Mouse (Mus musculus): Measurements from ENCODE around the gene Hes5. TPM values are rescaled to one million over a fixed set of nuclear protein-coding genes. Genes with fewer than 3 reads are reported as not detected.

Gene Hes5
- polyA plus RNA-seq, 2 experiments = 0.77 to 1.6 TPM

DNA sequence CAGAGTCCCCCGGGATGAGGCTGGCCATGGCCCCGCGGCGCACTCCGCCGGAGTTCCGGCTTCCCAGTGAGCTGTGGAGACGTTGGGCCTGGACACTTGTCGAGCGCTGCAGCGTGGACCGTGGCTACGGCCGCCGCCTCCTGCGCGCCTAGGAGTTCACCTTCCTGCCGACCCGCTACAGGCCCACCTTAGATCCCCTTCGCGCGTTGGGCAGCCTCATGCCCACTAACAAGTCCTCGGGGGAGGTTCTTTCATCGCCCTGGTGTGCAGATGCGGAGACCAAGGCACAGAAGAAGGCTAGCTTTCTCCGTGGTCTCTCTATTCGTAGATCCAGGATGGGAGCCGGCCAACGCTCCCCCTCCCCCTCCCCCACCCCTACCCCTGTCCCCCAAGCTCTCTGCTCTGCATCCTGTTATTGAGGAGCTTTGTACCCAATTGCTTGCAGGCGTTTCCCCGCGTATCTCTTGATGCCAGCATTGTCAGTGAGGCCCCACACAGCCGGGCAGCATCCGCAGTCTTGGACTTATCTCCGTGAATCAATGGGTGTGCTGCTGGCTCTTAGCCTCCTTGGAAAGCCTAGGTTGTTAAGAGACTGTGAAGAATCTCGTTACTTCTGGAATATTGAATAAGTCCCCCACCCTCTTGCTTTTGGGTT is 4.0 kb downstream of the Hes5 start:
- no peak for TF ChIP-seq POLR2A (IDR thresholded peaks at IDR 0.05; ENCODE audit: borderline replicate concordance, extremely low read depth, insufficient read depth, insufficient read length)
- DNase-seq (ENCODE audit: low spot score) (no peak), ATAC-seq (ENCODE audit: low FRiP score, low read depth) (no peak)
- Histone ChIP-seq H3K27ac (replicated peaks; ENCODE audit: low read depth, low read length) (peak overlapping the region; percentile 82), H3K9ac (ENCODE audit: low read depth, low read length, severe bottlenecking) (peak overlapping the region; percentile 83), H3K9me3 (ENCODE audit: control insufficient read depth, low read length) (no peaks in the 10 kb centered on the region), H3K27me3 (ENCODE audit: control insufficient read depth, insufficient read depth, low read length) (peaks cover 36% of the 10 kb centered on the region), H3K4me2 (replicated peaks; ENCODE audit: low read depth, low read length, severe bottlenecking) (peak overlapping the region; percentile 73), H3K4me1 (ENCODE audit: control insufficient read depth, insufficient read depth, low read length) (peaks cover 25% of the 10 kb centered on the region), H3K4me3 (replicated peaks; ENCODE audit: low read length) (peak overlapping the region; percentile 80), H3K36me3 (ENCODE audit: control insufficient read depth, insufficient read depth, low read length) (peaks cover 13% of the 10 kb centered on the region)
- WGBS = 3% methylated on average over 27 of the region's 36 CpGs

DNA sequence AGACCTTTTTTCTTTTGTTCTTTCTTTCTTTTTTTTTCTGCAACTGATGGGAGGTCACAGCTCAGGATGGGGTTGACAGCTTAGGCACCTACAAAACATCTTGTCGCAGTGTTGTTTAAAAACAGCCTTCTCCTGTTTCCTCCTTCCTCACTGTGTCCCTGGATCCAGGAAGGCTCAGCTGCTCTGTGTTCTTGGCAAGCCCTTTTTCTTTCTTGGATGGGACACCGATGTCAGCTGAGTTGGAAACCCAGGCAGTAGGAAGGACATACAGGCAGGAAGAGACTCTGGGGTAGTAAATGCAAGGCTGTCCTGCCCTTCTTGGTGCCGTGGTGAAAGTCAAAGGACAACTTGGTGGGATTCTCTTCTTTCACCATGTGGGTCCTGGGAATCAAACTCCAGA is 5.1 kb downstream of the Hes5 start:
- ATAC-seq (ENCODE audit: low FRiP score, low read depth) = no peak
- WGBS = 77% methylated on average over 3 of the region's 3 CpGs

DNA sequence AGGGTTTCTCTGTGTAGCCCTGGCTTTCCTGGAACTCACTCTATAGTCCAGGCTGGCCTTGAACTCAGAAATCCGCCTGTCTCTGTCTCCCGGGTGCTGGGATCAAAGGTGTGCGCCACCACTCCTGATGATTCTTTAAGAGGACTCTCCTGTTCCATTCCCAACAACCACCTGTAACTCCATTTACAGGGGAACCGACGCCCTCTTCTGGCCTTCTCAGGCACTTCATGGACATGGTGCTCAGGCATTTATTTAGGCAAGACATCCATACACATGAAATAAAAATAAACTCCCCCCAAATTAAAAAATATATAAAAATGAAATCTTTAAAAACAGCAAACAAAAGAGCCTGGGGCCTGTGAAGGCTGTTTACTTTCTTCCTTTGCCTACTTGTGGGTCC is 6.5 kb downstream of the Hes5 start:
- no peak for DNase-seq (ENCODE audit: low spot score)
- 65% methylated on average over 5 of the region's 5 CpGs for WGBS
- no peak overlapping the region for H3K27ac ChIP-seq (replicated peaks; ENCODE audit: low read depth, low read length)
- no peak overlapping the region for H3K4me3 ChIP-seq (replicated peaks; ENCODE audit: low read length)
- no peak overlapping the region for H3K9ac ChIP-seq (ENCODE audit: low read depth, low read length, severe bottlenecking)
- no peaks in the 10 kb centered on the region for H3K9me3 ChIP-seq (ENCODE audit: control insufficient read depth, low read length)
- no peak for ATAC-seq (ENCODE audit: low FRiP score, low read depth)
- TF ChIP-seq POLR2A (IDR thresholded peaks at IDR 0.05; ENCODE audit: borderline replicate concordance, extremely low read depth, insufficient read depth, insufficient read length) = no peak
- H3K4me2 ChIP-seq (replicated peaks; ENCODE audit: low read depth, low read length, severe bottlenecking) = no peak overlapping the region
- peaks cover 4% of the 10 kb centered on the region; the same call in 1 of the 2 replicates for H3K4me1 ChIP-seq (ENCODE audit: control insufficient read depth, insufficient read depth, low read length)
- peaks cover 38% of the 10 kb centered on the region for H3K36me3 ChIP-seq (ENCODE audit: control insufficient read depth, insufficient read depth, low read length)
- H3K27me3 ChIP-seq (ENCODE audit: control insufficient read depth, insufficient read depth, low read length) = peaks cover 12% of the 10 kb centered on the region

More for the DNA sequence above, 5.1 kb downstream of the Hes5 start:
- TF ChIP-seq POLR2A (IDR thresholded peaks at IDR 0.05; ENCODE audit: borderline replicate concordance, extremely low read depth, insufficient read depth, insufficient read length) = no peak
- no peak overlapping the region for H3K4me2 ChIP-seq (replicated peaks; ENCODE audit: low read depth, low read length, severe bottlenecking)
- peaks cover 14% of the 10 kb centered on the region; the same call in 1 of the 2 replicates for H3K4me1 ChIP-seq (ENCODE audit: control insufficient read depth, insufficient read depth, low read length)
- H3K36me3 ChIP-seq (ENCODE audit: control insufficient read depth, insufficient read depth, low read length) = peaks cover 25% of the 10 kb centered on the region
- H3K9ac ChIP-seq (ENCODE audit: low read depth, low read length, severe bottlenecking) = no peak overlapping the region
- peaks cover 25% of the 10 kb centered on the region for H3K27me3 ChIP-seq (ENCODE audit: control insufficient read depth, insufficient read depth, low read length)
- no peak overlapping the region for H3K4me3 ChIP-seq (replicated peaks; ENCODE audit: low read length)
- H3K9me3 ChIP-seq (ENCODE audit: control insufficient read depth, low read length) = no peaks in the 10 kb centered on the region
- no peak overlapping the region for H3K27ac ChIP-seq (replicated peaks; ENCODE audit: low read depth, low read length)
- DNase-seq (ENCODE audit: low spot score) = no peak

- TF ChIP-seq POLR2A (IDR thresholded peaks at IDR 0.05; ENCODE audit: borderline replicate concordance, extremely low read depth, insufficient read depth, insufficient read length) = no peak
- WGBS = 94% methylated on average over 12 of the region's 12 CpGs
- Histone ChIP-seq H3K36me3 (ENCODE audit: control insufficient read depth, insufficient read depth, low read length) (peaks cover 84% of the 10 kb centered on the region), H3K27me3 (ENCODE audit: control insufficient read depth, insufficient read depth, low read length) (no peaks in the 10 kb centered on the region), H3K4me3 (replicated peaks; ENCODE audit: low read length) (no peak overlapping the region), H3K9ac (ENCODE audit: low read depth, low read length, severe bottlenecking) (no peak overlapping the region), H3K9me3 (ENCODE audit: control insufficient read depth, low read length) (no peaks in the 10 kb centered on the region), H3K27ac (replicated peaks; ENCODE audit: low read depth, low read length) (no peak overlapping the region), H3K4me1 (ENCODE audit: control insufficient read depth, insufficient read depth, low read length) (no peaks in the 10 kb centered on the region), H3K4me2 (replicated peaks; ENCODE audit: low read depth, low read length, severe bottlenecking) (no peak overlapping the region)
- ATAC-seq (ENCODE audit: low FRiP score, low read depth) (no peak), DNase-seq (ENCODE audit: low spot score) (no peak)
Measured at GRCm38 (mm10) chr4:154972546-154972945, 11.8 kb downstream of the Hes5 start.

- H3K27ac ChIP-seq (replicated peaks; ENCODE audit: low read depth, low read length) = no peak overlapping the region
- no peaks in the 10 kb centered on the region for H3K9me3 ChIP-seq (ENCODE audit: control insufficient read depth, low read length)
- H3K4me1 ChIP-seq (ENCODE audit: control insufficient read depth, insufficient read depth, low read length) = no peaks in the 10 kb centered on the region
- DNase-seq (ENCODE audit: low spot score) (no peak), ATAC-seq (ENCODE audit: low FRiP score, low read depth) (no peak)
- no peaks in the 10 kb centered on the region for H3K27me3 ChIP-seq (ENCODE audit: control insufficient read depth, insufficient read depth, low read length)
- no peak overlapping the region for H3K9ac ChIP-seq (ENCODE audit: low read depth, low read length, severe bottlenecking)
- no peak overlapping the region for H3K4me2 ChIP-seq (replicated peaks; ENCODE audit: low read depth, low read length, severe bottlenecking)
- 89% methylated on average over 11 of the region's 11 CpGs for WGBS
- peaks cover 100% of the 10 kb centered on the region for H3K36me3 ChIP-seq (ENCODE audit: control insufficient read depth, insufficient read depth, low read length)
- no peak overlapping the region for H3K4me3 ChIP-seq (replicated peaks; ENCODE audit: low read length)
- no peak for TF ChIP-seq POLR2A (IDR thresholded peaks at IDR 0.05; ENCODE audit: borderline replicate concordance, extremely low read depth, insufficient read depth, insufficient read length)
Measured at GRCm38 (mm10) chr4:154974163-154974611, 13.5 kb downstream of the Hes5 start.

Data from limb, embryonic 14.5 days (tissue).